Mouse (Mus musculus) brain, embryonic 14.5 days (tissue): Measurements from ENCODE around the gene Csnk1d.

Source experiments
- CTCF ChIP-seq: fragments of 200-500 bp; IDR thresholded peaks from 2 replicates; pipeline ENCODE4 v1.5.1; 2012; ENCODE audit warnings: inconsistent platforms, mild to moderate bottlenecking, moderate library complexity, borderline replicate concordance; ENCODE audit not compliant: insufficient read depth, insufficient read length; ENCODE audit errors: extremely low read depth
- POLR2A ChIP-seq: fragments of 200-500 bp; IDR thresholded peaks from 2 replicates; pipeline ENCODE4 v1.6.1; 2012; ENCODE audit warnings: mild to moderate bottlenecking, inconsistent platforms, borderline replicate concordance; ENCODE audit not compliant: poor library complexity, insufficient read depth, insufficient read length, severe bottlenecking; ENCODE audit errors: extremely low read depth

DNA sequence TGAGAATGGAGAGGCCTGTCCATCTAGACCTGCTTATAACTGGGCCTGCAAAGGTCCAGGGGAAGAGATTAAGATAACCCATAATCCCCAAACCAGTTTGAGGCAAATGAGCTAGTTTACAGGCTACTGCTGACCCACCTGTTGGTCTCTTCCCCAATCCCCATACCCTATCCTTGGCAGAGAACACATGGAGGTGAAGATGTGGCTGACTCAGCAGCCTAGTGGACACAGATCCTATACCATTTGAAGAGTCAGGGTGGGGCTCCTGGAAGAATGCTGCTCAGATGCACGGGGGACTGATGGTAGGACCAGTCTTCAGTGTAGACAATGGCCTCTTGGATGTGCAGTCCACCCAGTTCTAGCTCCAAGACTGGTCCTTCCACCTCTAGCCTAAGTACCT lies 30.9 kb downstream of the Csnk1d start:
- TF ChIP-seq CTCF (no peak), POLR2A (no peak)
